Mouse (Mus musculus): ENCODE measurements at regions not wholly inside any gene's neighbourhood (a gene's known extent, or its start where the extent isn't known, plus 50 kb on each side); places are given as distances from the start of the nearest gene placed in this dataset.

- no peak overlapping the region for H3K27ac ChIP-seq (ENCODE audit: low read depth, low read length)
- H3K4me1 ChIP-seq (ENCODE audit: control insufficient read depth, insufficient read depth, low read length): no peaks in the 10 kb centered on the region
- H3K36me3 ChIP-seq (ENCODE audit: control insufficient read depth, insufficient read depth, low read length): no peaks in the 10 kb centered on the region
- no peaks in the 10 kb centered on the region for H3K9me3 ChIP-seq (ENCODE audit: control insufficient read depth, low read length)
- no peak overlapping the region for H3K4me3 ChIP-seq (ENCODE audit: low read depth, low read length)
- 59% methylated on average over 1 of the region's 1 CpGs for WGBS
- no peak overlapping the region for H3K4me2 ChIP-seq (ENCODE audit: low read depth, low read length)
- no peak overlapping the region for H3K9ac ChIP-seq (replicated peaks; ENCODE audit: low read depth, low read length)
- H3K27me3 ChIP-seq (ENCODE audit: control insufficient read depth, insufficient read depth, low read length): no peaks in the 10 kb centered on the region
- ATAC-seq (ENCODE audit: low read depth): no peak
These were observed 969.9 kb downstream of the Diaph3 start for GRCm38 (mm10) chr14:86171118-86171517.

GRCm38 (mm10) chr14:86159151-86159550, 981.9 kb downstream of the Diaph3 start:
- Histone ChIP-seq H3K36me3 (ENCODE audit: control insufficient read depth, insufficient read depth, low read length) (no peaks in the 10 kb centered on the region), H3K9me3 (ENCODE audit: control insufficient read depth, low read length) (no peaks in the 10 kb centered on the region), H3K4me3 (ENCODE audit: low read depth, low read length) (no peak overlapping the region), H3K4me2 (ENCODE audit: low read depth, low read length) (no peak overlapping the region), H3K27me3 (ENCODE audit: control insufficient read depth, insufficient read depth, low read length) (no peaks in the 10 kb centered on the region), H3K27ac (ENCODE audit: low read depth, low read length) (no peak overlapping the region), H3K9ac (replicated peaks; ENCODE audit: low read depth, low read length) (no peak overlapping the region), H3K4me1 (ENCODE audit: control insufficient read depth, insufficient read depth, low read length) (no peaks in the 10 kb centered on the region)
- ATAC-seq (ENCODE audit: low read depth): no peak
- 87% methylated on average over 10 of the region's 10 CpGs for WGBS

- ATAC-seq (ENCODE audit: low read depth): no peak
- Histone ChIP-seq H3K36me3 (ENCODE audit: control insufficient read depth, insufficient read depth, low read length) (no peaks in the 10 kb centered on the region), H3K4me2 (ENCODE audit: low read depth, low read length) (no peak overlapping the region), H3K9ac (replicated peaks; ENCODE audit: low read depth, low read length) (no peak overlapping the region), H3K27ac (ENCODE audit: low read depth, low read length) (no peak overlapping the region), H3K9me3 (ENCODE audit: control insufficient read depth, low read length) (no peaks in the 10 kb centered on the region), H3K4me3 (ENCODE audit: low read depth, low read length) (no peak overlapping the region), H3K4me1 (ENCODE audit: control insufficient read depth, insufficient read depth, low read length) (no peaks in the 10 kb centered on the region), H3K27me3 (ENCODE audit: control insufficient read depth, insufficient read depth, low read length) (no peaks in the 10 kb centered on the region)
- 65% methylated on average over 3 of the region's 3 CpGs for WGBS
These were observed 986.3 kb downstream of the Diaph3 start for GRCm38 (mm10) chr14:86154688-86155087.

GRCm38 (mm10) chr14:86151276-86151675, 989.8 kb downstream of the Diaph3 start:
- no peak overlapping the region for H3K4me3 ChIP-seq (ENCODE audit: low read depth, low read length)
- H3K27ac ChIP-seq (ENCODE audit: low read depth, low read length): no peak overlapping the region
- no peaks in the 10 kb centered on the region for H3K27me3 ChIP-seq (ENCODE audit: control insufficient read depth, insufficient read depth, low read length)
- H3K9me3 ChIP-seq (ENCODE audit: control insufficient read depth, low read length): no peaks in the 10 kb centered on the region
- H3K4me1 ChIP-seq (ENCODE audit: control insufficient read depth, insufficient read depth, low read length): no peaks in the 10 kb centered on the region
- H3K4me2 ChIP-seq (ENCODE audit: low read depth, low read length): no peak overlapping the region
- no peaks in the 10 kb centered on the region for H3K36me3 ChIP-seq (ENCODE audit: control insufficient read depth, insufficient read depth, low read length)
- 86% methylated on average over 1 of the region's 1 CpGs for WGBS
- H3K9ac ChIP-seq (replicated peaks; ENCODE audit: low read depth, low read length): no peak overlapping the region
- no peak for ATAC-seq (ENCODE audit: low read depth)

- Histone ChIP-seq H3K9ac (replicated peaks; ENCODE audit: low read depth, low read length) (no peak overlapping the region), H3K36me3 (ENCODE audit: control insufficient read depth, insufficient read depth, low read length) (no peaks in the 10 kb centered on the region), H3K27ac (ENCODE audit: low read depth, low read length) (no peak overlapping the region), H3K4me3 (ENCODE audit: low read depth, low read length) (no peak overlapping the region), H3K4me1 (ENCODE audit: control insufficient read depth, insufficient read depth, low read length) (no peaks in the 10 kb centered on the region), H3K9me3 (ENCODE audit: control insufficient read depth, low read length) (no peaks in the 10 kb centered on the region), H3K27me3 (ENCODE audit: control insufficient read depth, insufficient read depth, low read length) (no peaks in the 10 kb centered on the region), H3K4me2 (ENCODE audit: low read depth, low read length) (no peak overlapping the region)
- no peak for ATAC-seq (ENCODE audit: low read depth)
- 91% methylated on average over 3 of the region's 3 CpGs for WGBS
These were observed 990.6 kb downstream of the Diaph3 start for GRCm38 (mm10) chr14:86150329-86150866.

GRCm38 (mm10) chr14:86115254-86116057, 1025.6 kb downstream of the Diaph3 start:
- Histone ChIP-seq H3K27me3 (ENCODE audit: control insufficient read depth, insufficient read depth, low read length) (no peaks in the 10 kb centered on the region), H3K36me3 (ENCODE audit: control insufficient read depth, insufficient read depth, low read length) (no peaks in the 10 kb centered on the region), H3K27ac (ENCODE audit: low read depth, low read length) (no peak overlapping the region), H3K9me3 (ENCODE audit: control insufficient read depth, low read length) (no peaks in the 10 kb centered on the region), H3K4me3 (ENCODE audit: low read depth, low read length) (no peak overlapping the region), H3K4me1 (ENCODE audit: control insufficient read depth, insufficient read depth, low read length) (no peaks in the 10 kb centered on the region), H3K4me2 (ENCODE audit: low read depth, low read length) (no peak overlapping the region), H3K9ac (replicated peaks; ENCODE audit: low read depth, low read length) (no peak overlapping the region)
- ATAC-seq (ENCODE audit: low read depth): no peak
- 60% methylated on average over 4 of the region's 4 CpGs for WGBS

GRCm38 (mm10) chr14:86101497-86101896, 1039.5 kb downstream of the Diaph3 start:
- Histone ChIP-seq H3K27ac (ENCODE audit: low read depth, low read length) (no peak overlapping the region), H3K4me1 (ENCODE audit: control insufficient read depth, insufficient read depth, low read length) (no peaks in the 10 kb centered on the region), H3K9ac (replicated peaks; ENCODE audit: low read depth, low read length) (no peak overlapping the region), H3K36me3 (ENCODE audit: control insufficient read depth, insufficient read depth, low read length) (no peaks in the 10 kb centered on the region), H3K27me3 (ENCODE audit: control insufficient read depth, insufficient read depth, low read length) (no peaks in the 10 kb centered on the region), H3K4me2 (ENCODE audit: low read depth, low read length) (no peak overlapping the region), H3K9me3 (ENCODE audit: control insufficient read depth, low read length) (no peaks in the 10 kb centered on the region), H3K4me3 (ENCODE audit: low read depth, low read length) (no peak overlapping the region)
- 89% methylated on average over 1 of the region's 1 CpGs for WGBS
- no peak for ATAC-seq (ENCODE audit: low read depth)

- ATAC-seq (ENCODE audit: low read depth): no peak
- no peak overlapping the region for H3K9ac ChIP-seq (replicated peaks; ENCODE audit: low read depth, low read length)
- WGBS: 68% methylated on average over 6 of the region's 6 CpGs
- no peak overlapping the region for H3K4me2 ChIP-seq (ENCODE audit: low read depth, low read length)
- no peaks in the 10 kb centered on the region for H3K9me3 ChIP-seq (ENCODE audit: control insufficient read depth, low read length)
- H3K4me1 ChIP-seq (ENCODE audit: control insufficient read depth, insufficient read depth, low read length): no peaks in the 10 kb centered on the region
- no peak overlapping the region for H3K27ac ChIP-seq (ENCODE audit: low read depth, low read length)
- no peaks in the 10 kb centered on the region for H3K27me3 ChIP-seq (ENCODE audit: control insufficient read depth, insufficient read depth, low read length)
- no peak overlapping the region for H3K4me3 ChIP-seq (ENCODE audit: low read depth, low read length)
- no peaks in the 10 kb centered on the region for H3K36me3 ChIP-seq (ENCODE audit: control insufficient read depth, insufficient read depth, low read length)
These were observed 1070.5 kb downstream of the Diaph3 start for GRCm38 (mm10) chr14:86070313-86071100.

- Histone ChIP-seq H3K27ac (ENCODE audit: low read depth, low read length) (no peak overlapping the region), H3K27me3 (ENCODE audit: control insufficient read depth, insufficient read depth, low read length) (no peaks in the 10 kb centered on the region), H3K9ac (replicated peaks; ENCODE audit: low read depth, low read length) (no peak overlapping the region), H3K4me3 (ENCODE audit: low read depth, low read length) (no peak overlapping the region), H3K36me3 (ENCODE audit: control insufficient read depth, insufficient read depth, low read length) (no peaks in the 10 kb centered on the region), H3K4me1 (ENCODE audit: control insufficient read depth, insufficient read depth, low read length) (no peaks in the 10 kb centered on the region), H3K4me2 (ENCODE audit: low read depth, low read length) (no peak overlapping the region), H3K9me3 (ENCODE audit: control insufficient read depth, low read length) (no peaks in the 10 kb centered on the region)
- no peak for ATAC-seq (ENCODE audit: low read depth)
- WGBS: 47% methylated on average over 1 of the region's 1 CpGs
These were observed 1071.7 kb downstream of the Diaph3 start for GRCm38 (mm10) chr14:86069329-86069728.

Measured in neural tube, embryonic 14.5 days (tissue).